Mouse (Mus musculus) bone marrow, adult 2 months (tissue): ENCODE data around the gene Snx3.

Source experiments
- CTCF ChIP-seq: fragments of 200-500 bp; IDR thresholded peaks from 2 replicates; pipeline ENCODE4 v1.5.1; 2011; ENCODE audit warnings: low read length, control low read depth; ENCODE audit not compliant: control insufficient read depth, insufficient read depth
- POLR2A ChIP-seq: fragments of 200-500 bp; IDR thresholded peaks from 2 replicates; pipeline ENCODE4 v1.6.1; 2011; ENCODE audit warnings: low read depth, mild to moderate bottlenecking, control low read depth, low read length, borderline replicate concordance; ENCODE audit not compliant: control insufficient read depth

GRCm38 (mm10) chr10:42577525-42578280 lies 75.9 kb downstream of the Snx3 start:
- TF ChIP-seq POLR2A (no peak), CTCF (no peak)
